26 mouse cellular contexts compared by ENCODE assay signal in the genomic region with DNA sequence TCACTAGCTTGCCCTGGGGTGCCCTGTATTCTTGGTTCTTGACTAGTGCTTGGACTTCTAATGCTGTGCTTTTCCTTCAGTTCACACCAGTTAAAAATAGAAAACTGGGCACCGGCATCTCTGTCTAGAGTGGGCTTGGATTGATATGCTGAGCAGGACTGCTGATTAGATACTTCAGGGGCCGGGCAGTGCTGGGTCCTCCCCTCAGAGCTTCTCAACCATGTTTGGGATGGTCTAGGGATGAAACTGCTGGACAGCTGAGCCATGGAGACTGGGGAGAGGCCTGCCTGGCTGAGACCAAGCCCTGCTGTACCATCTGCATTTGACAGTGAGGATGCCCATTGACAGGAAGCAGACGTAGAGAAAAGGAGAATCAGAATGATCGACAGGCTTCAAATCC. TPM values are rescaled to one million over a fixed set of nuclear protein-coding genes. Genes with fewer than 3 reads are reported as not detected.
DNase-seq lines count a peak whose midpoint lies in the region; ATAC-seq lines count a peak whose summit lies in the region.
"Had no signal": no experiment of that assay in that cellular context is flagged by ENCODE, and none has a peak within 500 bp of the region (broad histone marks: within the 10 kb centered on the region; RNA-seq: fewer than 3 reads in every experiment).

No protein-coding gene starts in this region.

- 21% methylated on average over 4 of the region's 4 CpGs for WGBS in heart, embryonic 14.5 days
- WGBS in midbrain, embryonic 14.5 days, result 85% methylated on average over 4 of the region's 4 CpGs

- peak; percentile 98 for DNase-seq in heart, adult 11 months
- peak; percentile 68 for DNase-seq in heart, adult 8-10 months (ENCODE audit: low spot score)
- peak; percentile 35 for DNase-seq in heart, postnatal 25 days (ENCODE audit: low spot score)
- no peak for DNase-seq in midbrain, embryonic 14.5 days
- DNase-seq in spleen, postnatal 10 days (ENCODE audit: low spot score in 2 of 2), result no peak
- no peak for DNase-seq in thymus, postnatal 4 days
- DNase-seq: adrenal gland, postnatal 25 days; cerebellum, adult 9-11 months; gastrocnemius, adult 2 months; kidney, postnatal 36 days; layer of hippocampus, postnatal 36 days; liver, embryonic 13.5 days; lung, embryonic 14.5 days; thymus, postnatal 25 days had no signal

- peak overlapping the region; percentile 95 for H3K9ac ChIP-seq in heart, embryonic 14.5 days (ENCODE audit: low read length)
- no peak overlapping the region for H3K9ac ChIP-seq in midbrain, embryonic 14.5 days (replicated peaks; ENCODE audit: low read length)
- H3K9ac ChIP-seq: hindbrain, embryonic 12.5 days; limb, embryonic 13.5 days; liver, embryonic 13.5 days; lung, embryonic 14.5 days; stomach, embryonic 15.5 days had no signal

- peak overlapping the region; percentile 65 for H3K4me2 ChIP-seq in heart, embryonic 14.5 days (ENCODE audit: low read length)
- H3K4me2 ChIP-seq in midbrain, embryonic 14.5 days (ENCODE audit: low read length), result no peak overlapping the region
- H3K4me2 ChIP-seq: hindbrain, embryonic 12.5 days; limb, embryonic 13.5 days; liver, embryonic 13.5 days; lung, embryonic 14.5 days; stomach, embryonic 15.5 days had no signal

- peak; percentile 32 for ATAC-seq in heart, embryonic 14.5 days (ENCODE audit: insufficient number of reproducible peaks, insufficient read depth, low FRiP score, low read depth)
- no peak for ATAC-seq in midbrain, embryonic 14.5 days (ENCODE audit: low FRiP score, low TSS enrichment)
- ATAC-seq: intestine, postnatal 0 days; midbrain, embryonic 16.5 days had no signal

- peak overlapping the region; percentile 30 to 60 for H3K4me3 ChIP-seq in heart, embryonic 14.5 days (ENCODE audit: control insufficient read depth in 1 of 2, insufficient read depth in 1 of 2, low read depth in 1 of 2, low read length in 2 of 2)
- no peak overlapping the region for H3K4me3 ChIP-seq in midbrain, embryonic 14.5 days (replicated peaks; ENCODE audit: low read depth, low read length)
- H3K4me3 ChIP-seq: forebrain, embryonic 10.5 days; gastrocnemius, adult 2 months; hindbrain, embryonic 12.5 days; limb, embryonic 13.5 days; liver, embryonic 13.5 days; stomach, embryonic 15.5 days had no signal

- H3K4me1 ChIP-seq in heart, embryonic 14.5 days (ENCODE audit: control insufficient read depth in 2 of 2, insufficient read depth in 2 of 2, low read length in 2 of 2), result peaks cover 17 to 26% of the 10 kb centered on the region in 2 experiments
- H3K4me1 ChIP-seq in midbrain, embryonic 14.5 days (ENCODE audit: control insufficient read depth, insufficient read depth, low read length), result peaks cover 10% of the 10 kb centered on the region; the same call in 1 of the 2 replicates
- H3K4me1 ChIP-seq: liver, embryonic 13.5 days had no signal

- H3K27me3 ChIP-seq in heart, embryonic 14.5 days (ENCODE audit: control insufficient read depth, insufficient read depth, low read length), result no peaks in the 10 kb centered on the region
- H3K27me3 ChIP-seq in midbrain, embryonic 14.5 days (ENCODE audit: control insufficient read depth, insufficient read depth, low read length), result no peaks in the 10 kb centered on the region
- H3K27me3 ChIP-seq: hindbrain, embryonic 12.5 days; liver, embryonic 13.5 days; stomach, embryonic 15.5 days had no signal

- intact Hi-C loops in heart, postnatal 25 days (cut with DNase I), result no loop called here

- peak overlapping the region; percentile 99 for H3K27ac ChIP-seq in heart, embryonic 14.5 days (replicated peaks in 1 of 2; ENCODE audit: control insufficient read depth in 1 of 2, insufficient read depth in 1 of 2, low read depth in 2 of 2, low read length in 2 of 2)
- no peak overlapping the region for H3K27ac ChIP-seq in midbrain, embryonic 14.5 days (replicated peaks; ENCODE audit: low read depth, low read length)
- H3K27ac ChIP-seq: forebrain, embryonic 10.5 days; gastrocnemius, adult 2 months; hindbrain, embryonic 12.5 days; limb, embryonic 13.5 days; liver, embryonic 13.5 days; macrophage; stomach, embryonic 15.5 days had no signal

- peaks cover 25% of the 10 kb centered on the region for H3K36me3 ChIP-seq in heart, embryonic 14.5 days (ENCODE audit: control insufficient read depth, insufficient read depth, low read length)
- H3K36me3 ChIP-seq in midbrain, embryonic 14.5 days (ENCODE audit: control insufficient read depth, insufficient read depth, low read length), result no peaks in the 10 kb centered on the region
- H3K36me3 ChIP-seq: forebrain, embryonic 10.5 days; hindbrain, embryonic 12.5 days; limb, embryonic 13.5 days; liver, embryonic 13.5 days; stomach, embryonic 15.5 days had no signal

- no peaks in the 10 kb centered on the region for H3K9me3 ChIP-seq in heart, embryonic 14.5 days (ENCODE audit: control insufficient read depth, low read length)
- H3K9me3 ChIP-seq in midbrain, embryonic 14.5 days (ENCODE audit: control insufficient read depth, low read length), result no peaks in the 10 kb centered on the region
- H3K9me3 ChIP-seq: forebrain, embryonic 10.5 days; hindbrain, embryonic 12.5 days; limb, embryonic 13.5 days; liver, embryonic 13.5 days; stomach, embryonic 15.5 days had no signal

RNA-seq across cellular contexts. Expression of gene Actc1, which starts 0.8 kb away (rescaled TPM):
- total RNA-seq in heart, adult 8-10 months (2022), result over 10,000 TPM in 3 of 4 experiments, 1,000 to 10,000 TPM in 1; 8,568 to 14,785 (median 13,606) TPM
- polyA plus RNA-seq in heart, embryonic 14.5 days (2014; fragmentation: Nextera tagmentation; extraction: Ambion mirVana), result 14,909 and 15,629 TPM in 2 replicates
- over 10,000 TPM; 16,244 to 16,268 TPM for total RNA-seq in heart, postnatal 25 days (2021)
- 0.24 and 0.89 TPM in 2 replicates for polyA plus RNA-seq in midbrain, embryonic 14.5 days (2014; fragmentation: Nextera tagmentation; extraction: Ambion mirVana)
- total RNA-seq: adrenal gland, postnatal 25 days; layer of hippocampus, postnatal 36 days; left cerebral cortex, postnatal 25 days had no signal
- polyA plus RNA-seq: macrophage had no signal

RNA-seq across cellular contexts. Expression of gene Gjd2, which starts 40.7 kb away (rescaled TPM):
- total RNA-seq in heart, adult 8-10 months (2022), result not detected
- polyA plus RNA-seq in heart, embryonic 14.5 days (2014; fragmentation: Nextera tagmentation; extraction: Ambion mirVana), result not detected in 2 replicates
- not detected for total RNA-seq in heart, postnatal 25 days (2021)
- 6.3 and 17.6 TPM in 2 replicates for polyA plus RNA-seq in midbrain, embryonic 14.5 days (2014; fragmentation: Nextera tagmentation; extraction: Ambion mirVana)
- total RNA-seq: ES-E14; gastrocnemius, adult 2 months had no signal
- polyA plus RNA-seq: gonadal fat pad, adult 2 months; kidney, embryonic 14.5 days; liver, embryonic 13.5 days; lung, embryonic 14.5 days; macrophage had no signal

Comparison
In these comparisons a context has a peak if more than half of its experiments do, and no peak if none do; other contexts are left out.
1. DNase-seq: peak in heart, adult 11 months (single experiment), heart, adult 8-10 months (single experiment) and heart, postnatal 25 days (single experiment); none in midbrain, embryonic 14.5 days (single experiment), spleen, postnatal 10 days (0 of 2) and thymus, postnatal 4 days (single experiment).